Mouse (Mus musculus) heart, embryonic 16.5 days (tissue): ENCODE data around the gene Rbmxl1. TPM values are rescaled to one million over a fixed set of nuclear protein-coding genes. Genes with fewer than 3 reads are reported as not detected.

Source experiments
- ATAC-seq: fragments of 200-750 bp; cut with Nextera tagmentation; replicated peaks from 2 replicates; pipeline ENCODE4 v1.8.0; 2017; ENCODE audit warnings: moderate number of reproducible peaks; ENCODE audit not compliant: insufficient read depth, low FRiP score; ENCODE audit errors: extremely low read depth
- H3K27ac ChIP-seq: fragments of 300-500 bp; sonication (generic); 2 replicates; pipeline ENCODE4 v1.5.1; 2014; ENCODE audit warnings: mild to moderate bottlenecking, low read length, control low read depth, moderate library complexity
- H3K27me3 ChIP-seq: fragments of 300-500 bp; sonication (generic); 2 replicates; pipeline ENCODE4 v1.6.1; 2014; ENCODE audit warnings: low read length, mixed read lengths; ENCODE audit not compliant: control insufficient read depth, insufficient read depth
- H3K36me3 ChIP-seq: fragments of 300-500 bp; sonication (generic); 2 replicates; pipeline ENCODE4 v1.6.1; 2014; ENCODE audit not compliant: control insufficient read depth, insufficient read depth
- H3K4me1 ChIP-seq: fragments of 300-500 bp; sonication (generic); 2 replicates; pipeline ENCODE4 v1.6.1; 2014; ENCODE audit warnings: low read length, mixed read lengths; ENCODE audit not compliant: control insufficient read depth, insufficient read depth
- H3K4me2 ChIP-seq: fragments of 300-500 bp; sonication (generic); 2 replicates; pipeline ENCODE4 v1.6.1; 2014; ENCODE audit warnings: low read depth, mild to moderate bottlenecking, control low read depth, low read length
- H3K4me3 ChIP-seq: fragments of 300-500 bp; sonication (generic); 2 replicates; pipeline ENCODE4 v1.5.1; 2014; ENCODE audit warnings: mild to moderate bottlenecking, control low read depth, low read length
- H3K9ac ChIP-seq: fragments of 300-500 bp; sonication (generic); 2 replicates; pipeline ENCODE4 v1.6.1; 2014; ENCODE audit warnings: low read length, control low read depth
- H3K9me3 ChIP-seq: fragments of 300-500 bp; sonication (generic); replicated peaks from 2 replicates; pipeline ENCODE4 v1.6.1; 2016; ENCODE audit warnings: low read length; ENCODE audit not compliant: control insufficient read depth
- WGBS: fragments of 180-500 bp; shearing (Covaris S2); extraction: QIAGEN DNeasy Blood & Tissue Kit; methylation state at CpG from one replicate; pipeline ENCODE4 v1.1.7; 2014; 5-methylcytosine and 5-hydroxymethylcytosine counted together
- polyA plus RNA-seq: library from polyadenylated mRNA; unstranded; fragments of >200 nt; fragmentation: Nextera tagmentation; extraction: Ambion mirVana; gene quantifications from 2 replicates; pipeline ENCODE4 v1.2.1, GENCODE M21; 2015

Gene Rbmxl1
- polyA plus RNA-seq, 1 experiment from 2014 or later, result 138 TPM

DNA sequence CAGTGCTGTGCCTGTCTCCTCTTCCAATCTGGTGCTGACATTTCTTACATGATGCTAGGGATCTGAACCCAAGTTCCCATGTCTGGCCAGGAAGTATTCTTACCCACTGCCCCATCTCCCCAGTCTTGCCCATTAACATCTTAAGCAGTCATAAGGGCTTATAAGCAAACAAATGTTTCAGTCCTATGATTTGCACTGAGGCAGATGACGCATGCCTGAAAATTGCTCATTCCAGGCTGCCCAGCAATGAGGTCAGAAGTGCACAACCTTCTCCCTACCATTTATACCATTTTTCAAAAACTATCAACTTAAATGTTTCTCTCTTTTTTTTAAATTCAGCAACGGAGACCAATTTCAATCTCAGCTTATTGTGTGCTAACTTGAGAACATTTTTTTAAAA is 44.8 kb downstream of the Rbmxl1 start:
- no peak overlapping the region for H3K4me2 ChIP-seq
- no peak for ATAC-seq

DNA sequence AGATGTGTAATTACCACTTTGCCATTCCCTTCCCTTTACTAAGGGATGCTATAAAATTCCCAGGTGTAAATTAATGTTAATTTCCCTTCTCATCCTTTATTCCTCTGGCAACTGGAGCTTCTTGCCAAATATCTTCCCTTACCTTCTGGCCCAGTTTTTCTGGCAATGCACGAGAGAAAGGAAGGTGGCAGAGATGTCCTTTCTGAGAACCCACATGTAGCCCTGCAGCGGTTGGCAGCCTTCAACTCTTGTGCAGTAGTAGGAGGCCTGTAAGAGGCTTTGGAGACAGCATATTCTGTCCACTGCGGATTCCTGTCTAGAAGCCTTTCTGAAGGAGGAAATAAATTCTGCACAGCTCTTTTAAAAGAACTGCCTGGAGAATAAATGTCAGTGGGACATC is 52.3 kb downstream of the Rbmxl1 start:
- WGBS, result 74% methylated on average over 3 of the region's 3 CpGs
- H3K4me3 ChIP-seq, result no peak overlapping the region
- no peak for ATAC-seq

More for the DNA sequence above, 44.8 kb downstream of the Rbmxl1 start:
- H3K9ac ChIP-seq, result no peak overlapping the region
- peaks cover 6% of the 10 kb centered on the region for H3K9me3 ChIP-seq
- H3K27ac ChIP-seq, result no peak overlapping the region
- WGBS, result 71% methylated on average over 2 of the region's 2 CpGs
- no peaks in the 10 kb centered on the region for H3K27me3 ChIP-seq
- H3K4me3 ChIP-seq, result no peak overlapping the region
- no peaks in the 10 kb centered on the region for H3K36me3 ChIP-seq
- H3K4me1 ChIP-seq, result no peaks in the 10 kb centered on the region

More for the DNA sequence above, 52.3 kb downstream of the Rbmxl1 start:
- Histone ChIP-seq H3K9ac (no peak overlapping the region), H3K27me3 (no peaks in the 10 kb centered on the region), H3K9me3 (no peaks in the 10 kb centered on the region), H3K27ac (no peak overlapping the region), H3K4me2 (no peak overlapping the region), H3K36me3 (no peaks in the 10 kb centered on the region), H3K4me1 (no peaks in the 10 kb centered on the region)

Other genes starting within 250 kb of the Rbmxl1 start
- gene Pou4f2, start 72.3 kb downstream of the Rbmxl1 start, polyA plus RNA-seq, result not detected in 2 replicates
- 12.7 and 13.1 TPM in 2 replicates for gene Slc10a7, start 448 bp upstream of the Rbmxl1 start, polyA plus RNA-seq